Mouse (Mus musculus): ENCODE results near the gene Ptpn11. TPM values are rescaled to one million over a fixed set of nuclear protein-coding genes. Genes with fewer than 3 reads are reported as not detected.

The Ptpn11 gene
- polyA plus RNA-seq, 1 experiment from 2014 or later: 10.6 TPM

DNA sequence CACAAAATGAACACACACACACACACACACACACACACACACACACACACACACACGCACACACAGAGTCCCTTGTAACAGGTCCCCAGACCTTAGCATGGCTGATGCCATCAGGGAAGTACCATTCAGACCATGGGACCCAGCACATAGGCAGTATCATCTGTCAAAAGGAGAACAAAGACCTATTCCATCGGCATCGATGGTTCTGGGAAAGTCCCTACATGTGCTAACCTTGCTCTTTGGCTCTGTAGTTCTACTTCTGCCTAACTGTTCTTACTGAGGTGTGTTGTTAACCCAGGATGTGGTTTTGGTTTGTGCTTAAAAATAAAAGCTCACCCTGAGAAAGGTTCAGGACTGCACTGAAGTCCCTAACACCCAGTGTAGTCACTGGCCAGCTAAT, 84.3 kb downstream of the Ptpn11 start:
- Histone ChIP-seq H3K36me3 (replicated peaks; ENCODE audit: insufficient read depth, low read length) (no peaks in the 10 kb centered on the region), H3K4me3 (ENCODE audit: low read depth, low read length) (no peak overlapping the region), H3K27me3 (ENCODE audit: insufficient read depth, low read length) (no peaks in the 10 kb centered on the region), H3K4me2 (ENCODE audit: low read depth, low read length) (no peak overlapping the region), H3K27ac (ENCODE audit: low read depth) (no peak overlapping the region), H3K9ac (replicated peaks) (no peak overlapping the region), H3K9me3 (ENCODE audit: low read length) (no peaks in the 10 kb centered on the region), H3K4me1 (ENCODE audit: insufficient read depth) (no peaks in the 10 kb centered on the region)
- DNase-seq: no peak
- ATAC-seq: no peak
- WGBS (ENCODE audit: insufficient replicate concordance): 44% methylated on average over 3 of the region's 3 CpGs
- TF ChIP-seq EP300 (IDR thresholded peaks at IDR 0.05; ENCODE audit: low read depth): no peak
- TF ChIP-seq CTCF (IDR thresholded peaks at IDR 0.05; ENCODE audit: low read depth): no peak

DNA sequence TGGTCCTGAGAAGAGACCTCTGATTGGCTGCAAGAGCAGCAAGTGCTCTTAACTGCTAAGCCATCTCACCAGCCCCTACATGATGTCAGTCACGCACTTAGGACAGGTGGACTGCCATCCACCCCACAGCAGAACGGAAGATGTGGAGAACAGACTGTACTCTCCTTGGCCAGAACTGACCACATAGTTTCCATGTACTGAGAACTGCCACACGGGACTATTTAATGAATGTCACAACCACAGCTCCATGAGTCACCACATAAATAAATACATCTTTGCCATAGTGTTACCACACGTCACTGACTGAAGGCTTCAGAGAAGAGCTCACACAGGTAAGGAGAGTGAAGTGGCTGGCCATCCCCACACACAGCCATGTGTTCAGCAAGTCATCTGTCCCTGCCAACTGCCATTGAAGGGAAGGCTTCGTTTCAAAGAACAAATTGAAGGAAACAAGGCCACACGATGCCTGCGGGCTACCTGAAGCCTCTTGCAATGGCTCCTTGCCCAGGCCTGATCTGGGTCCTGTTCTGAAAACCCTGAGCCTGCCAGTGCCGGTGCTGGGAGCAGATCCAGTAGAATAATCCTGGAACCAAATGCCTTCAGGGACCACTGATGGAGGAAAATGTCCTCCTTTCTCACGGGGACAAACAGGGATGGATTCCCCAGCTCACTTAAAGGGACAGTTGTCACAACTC, 90.2 kb downstream of the Ptpn11 start:
- WGBS (ENCODE audit: insufficient replicate concordance): 67% methylated on average over 9 of the region's 9 CpGs

DNA sequence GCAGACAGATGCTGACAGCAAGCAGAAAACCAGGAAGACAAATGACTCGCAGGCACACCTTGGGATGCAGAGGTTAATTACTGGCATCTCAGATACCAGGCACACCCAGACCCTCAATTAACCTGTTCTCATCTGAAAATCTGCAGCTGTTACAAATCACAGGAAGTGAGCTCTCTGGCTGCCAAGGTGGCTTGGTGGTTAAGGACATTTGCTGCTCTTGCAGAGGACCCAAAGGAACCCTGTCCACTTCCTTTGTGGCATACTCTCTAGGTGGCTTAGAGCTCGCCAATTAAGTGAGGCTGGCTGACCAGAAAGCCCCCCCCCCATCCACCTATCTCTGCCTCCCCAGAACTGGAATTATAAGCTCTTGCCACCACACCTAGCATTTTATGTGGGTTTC, 91.1 kb downstream of the Ptpn11 start:
- H3K4me3 ChIP-seq (ENCODE audit: low read depth, low read length): no peak overlapping the region
- no peaks in the 10 kb centered on the region for H3K27me3 ChIP-seq (ENCODE audit: insufficient read depth, low read length)
- no peaks in the 10 kb centered on the region for H3K36me3 ChIP-seq (replicated peaks; ENCODE audit: insufficient read depth, low read length)
- H3K9ac ChIP-seq (replicated peaks): no peak overlapping the region
- H3K4me1 ChIP-seq (ENCODE audit: insufficient read depth): no peaks in the 10 kb centered on the region
- DNase-seq: no peak
- H3K9me3 ChIP-seq (ENCODE audit: low read length): no peaks in the 10 kb centered on the region
- no peak overlapping the region for H3K4me2 ChIP-seq (ENCODE audit: low read depth, low read length)
- H3K27ac ChIP-seq (ENCODE audit: low read depth): no peak overlapping the region
- TF ChIP-seq EP300 (IDR thresholded peaks at IDR 0.05; ENCODE audit: low read depth): no peak
- no peak for TF ChIP-seq CTCF (IDR thresholded peaks at IDR 0.05; ENCODE audit: low read depth)
- WGBS (ENCODE audit: insufficient replicate concordance): 29% methylated on average over 2 of the region's 2 CpGs
- no peak for ATAC-seq

More for the DNA sequence above, 90.2 kb downstream of the Ptpn11 start:
- no peak overlapping the region for H3K9ac ChIP-seq (replicated peaks)
- H3K9me3 ChIP-seq (ENCODE audit: low read length): no peaks in the 10 kb centered on the region
- no peak for ATAC-seq
- H3K27ac ChIP-seq (ENCODE audit: low read depth): no peak overlapping the region
- no peaks in the 10 kb centered on the region for H3K27me3 ChIP-seq (ENCODE audit: insufficient read depth, low read length)
- DNase-seq: no peak
- no peak overlapping the region for H3K4me2 ChIP-seq (ENCODE audit: low read depth, low read length)
- H3K4me3 ChIP-seq (ENCODE audit: low read depth, low read length): no peak overlapping the region
- no peaks in the 10 kb centered on the region for H3K4me1 ChIP-seq (ENCODE audit: insufficient read depth)
- TF ChIP-seq EP300 (IDR thresholded peaks at IDR 0.05; ENCODE audit: low read depth): no peak
- TF ChIP-seq CTCF (IDR thresholded peaks at IDR 0.05; ENCODE audit: low read depth): no peak
- H3K36me3 ChIP-seq (replicated peaks; ENCODE audit: insufficient read depth, low read length): no peaks in the 10 kb centered on the region

DNA sequence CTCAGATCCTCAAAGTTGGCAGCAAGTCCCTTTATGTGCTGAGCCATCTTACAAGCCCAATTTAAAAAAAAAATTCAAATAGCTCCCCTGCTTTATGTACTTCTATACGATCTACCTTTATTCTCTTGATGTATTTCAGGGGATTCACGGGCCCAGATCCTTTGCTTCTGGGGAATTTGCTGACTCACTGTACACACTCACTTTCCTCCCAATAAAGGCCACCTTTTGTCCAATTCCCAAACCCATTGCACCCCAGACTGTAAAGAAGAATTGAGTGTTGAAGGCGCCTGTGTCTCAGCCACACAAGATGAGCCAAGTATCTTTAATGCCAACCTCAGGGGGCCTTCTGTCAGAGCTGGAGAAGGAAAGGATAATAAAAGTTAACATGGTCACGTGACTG, 93.2 kb downstream of the Ptpn11 start:
- no peaks in the 10 kb centered on the region for H3K4me1 ChIP-seq (ENCODE audit: insufficient read depth)
- no peak for TF ChIP-seq CTCF (IDR thresholded peaks at IDR 0.05; ENCODE audit: low read depth)
- no peak for TF ChIP-seq EP300 (IDR thresholded peaks at IDR 0.05; ENCODE audit: low read depth)
- no peak overlapping the region for H3K27ac ChIP-seq (ENCODE audit: low read depth)
- no peak overlapping the region for H3K4me3 ChIP-seq (ENCODE audit: low read depth, low read length)
- H3K27me3 ChIP-seq (ENCODE audit: insufficient read depth, low read length): no peaks in the 10 kb centered on the region
- no peaks in the 10 kb centered on the region for H3K36me3 ChIP-seq (replicated peaks; ENCODE audit: insufficient read depth, low read length)
- ATAC-seq (no peak), DNase-seq (no peak)
- H3K9ac ChIP-seq (replicated peaks): no peak overlapping the region
- 71% methylated on average over 4 of the region's 4 CpGs for WGBS (ENCODE audit: insufficient replicate concordance)
- no peak overlapping the region for H3K4me2 ChIP-seq (ENCODE audit: low read depth, low read length)
- no peaks in the 10 kb centered on the region for H3K9me3 ChIP-seq (ENCODE audit: low read length)

DNA sequence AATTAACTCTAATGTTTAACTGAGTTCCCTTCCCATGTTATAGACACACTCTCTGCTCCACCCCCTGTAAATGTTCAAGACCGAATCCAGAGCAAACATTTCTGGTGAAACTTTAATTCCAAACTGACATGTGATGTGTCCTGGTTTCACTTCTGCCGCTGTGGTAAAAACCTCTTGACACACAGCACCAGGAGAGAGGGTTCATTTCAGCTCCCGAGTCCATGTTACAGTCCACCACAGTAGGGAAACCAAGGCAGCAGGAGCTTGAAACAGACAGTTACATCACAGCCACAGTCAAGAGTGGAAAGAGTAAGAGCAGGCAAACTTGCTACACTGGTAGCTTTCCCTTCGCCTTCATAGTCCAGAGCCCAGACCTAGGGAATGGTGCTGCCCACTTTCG, 94.5 kb downstream of the Ptpn11 start:
- no peak overlapping the region for H3K4me2 ChIP-seq (ENCODE audit: low read depth, low read length)
- no peaks in the 10 kb centered on the region for H3K36me3 ChIP-seq (replicated peaks; ENCODE audit: insufficient read depth, low read length)
- no peak overlapping the region for H3K4me3 ChIP-seq (ENCODE audit: low read depth, low read length)
- no peak for ATAC-seq
- TF ChIP-seq EP300 (IDR thresholded peaks at IDR 0.05; ENCODE audit: low read depth) (no peak), CTCF (IDR thresholded peaks at IDR 0.05; ENCODE audit: low read depth) (no peak)
- no peak overlapping the region for H3K9ac ChIP-seq (replicated peaks)
- H3K27me3 ChIP-seq (ENCODE audit: insufficient read depth, low read length): no peaks in the 10 kb centered on the region
- no peak overlapping the region for H3K27ac ChIP-seq (ENCODE audit: low read depth)
- DNase-seq: no peak
- no peaks in the 10 kb centered on the region for H3K4me1 ChIP-seq (ENCODE audit: insufficient read depth)
- no peaks in the 10 kb centered on the region for H3K9me3 ChIP-seq (ENCODE audit: low read length)
- WGBS (ENCODE audit: insufficient replicate concordance): 71% methylated on average over 5 of the region's 5 CpGs

DNA sequence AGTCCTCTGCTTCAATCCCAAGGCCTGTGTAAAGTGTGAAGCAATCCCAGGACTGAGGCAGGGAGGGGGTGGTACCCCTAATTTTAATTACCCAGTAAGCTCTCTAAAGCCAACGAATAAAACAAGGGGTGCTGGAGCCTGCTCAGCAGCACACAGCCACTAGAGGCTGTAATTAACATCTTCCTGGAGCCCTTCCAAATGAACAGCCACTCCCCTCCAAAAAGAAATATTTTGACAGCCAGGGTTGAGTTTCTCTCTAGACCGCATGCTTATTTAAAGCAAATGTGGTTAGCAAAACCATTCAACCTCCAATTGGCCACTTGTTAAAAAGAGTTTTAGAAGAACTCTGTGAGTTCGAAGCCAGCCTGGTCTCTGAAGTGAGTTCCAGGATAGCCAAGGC, 97.9 kb downstream of the Ptpn11 start:
- Histone ChIP-seq H3K36me3 (replicated peaks; ENCODE audit: insufficient read depth, low read length) (no peaks in the 10 kb centered on the region), H3K9ac (replicated peaks) (no peak overlapping the region), H3K27ac (ENCODE audit: low read depth) (no peak overlapping the region), H3K27me3 (ENCODE audit: insufficient read depth, low read length) (no peaks in the 10 kb centered on the region), H3K9me3 (ENCODE audit: low read length) (no peaks in the 10 kb centered on the region), H3K4me2 (ENCODE audit: low read depth, low read length) (no peak overlapping the region), H3K4me1 (ENCODE audit: insufficient read depth) (no peaks in the 10 kb centered on the region), H3K4me3 (ENCODE audit: low read depth, low read length) (no peak overlapping the region)
- WGBS (ENCODE audit: insufficient replicate concordance): 66% methylated on average over 3 of the region's 3 CpGs
- TF ChIP-seq EP300 (IDR thresholded peaks at IDR 0.05; ENCODE audit: low read depth) (no peak), CTCF (IDR thresholded peaks at IDR 0.05; ENCODE audit: low read depth) (no peak)
- no peak for ATAC-seq
- DNase-seq: no peak
